Mouse (Mus musculus) heart, adult 2 months (tissue): ENCODE measurements at regions not wholly inside any gene's neighbourhood (a gene's known extent, or its start where the extent isn't known, plus 50 kb on each side); places are given as distances from the start of the nearest gene placed in this dataset.

Experiments used
- DNase-seq, 2 experiments: peaks; one replicate each; pipeline ENCODE4 v3.0.0; 2021
- H3K27ac ChIP-seq: fragments of 200-600 bp; 2 replicates; pipeline ENCODE4 v1.8.1; 2022
- H3K27me3 ChIP-seq: fragments of 200-500 bp; 2 replicates; pipeline ENCODE4 v1.6.1; 2012; ENCODE audit warnings: mild to moderate bottlenecking, low read length, inconsistent platforms, mixed read lengths; ENCODE audit not compliant: control insufficient read depth, insufficient read depth
- H3K36me3 ChIP-seq: fragments of 200-500 bp; 2 replicates; pipeline ENCODE4 v1.6.1; 2012; ENCODE audit warnings: low read length, inconsistent platforms; ENCODE audit not compliant: control insufficient read depth, insufficient read depth
- H3K4me1 ChIP-seq: fragments of 200-500 bp; 2 replicates; pipeline ENCODE4 v1.6.1; 2011; ENCODE audit warnings: low read length; ENCODE audit not compliant: control insufficient read depth, insufficient read depth
- H3K4me3 ChIP-seq: fragments of 200-600 bp; 2 replicates; pipeline ENCODE4 v1.8.1; 2022
- H3K79me2 ChIP-seq: fragments of 200-500 bp; replicated peaks from 2 replicates; pipeline ENCODE4 v1.6.1; 2012; ENCODE audit warnings: mild to moderate bottlenecking, inconsistent platforms, low read length, moderate library complexity, mixed read lengths; ENCODE audit not compliant: control insufficient read depth, insufficient read depth
- H3K9ac ChIP-seq: fragments of 200-500 bp; 2 replicates; pipeline ENCODE4 v1.6.1; 2012; ENCODE audit warnings: low read depth, mild to moderate bottlenecking, control low read depth, inconsistent platforms, low read length, mixed read lengths
- CTCF ChIP-seq: fragments of 200-600 bp; IDR thresholded peaks from 2 replicates; pipeline ENCODE4 v1.8.1; 2022; ENCODE audit warnings: antibody characterized with exemption, mild to moderate bottlenecking, moderate library complexity
- EP300 ChIP-seq: fragments of 200-500 bp; IDR thresholded peaks from 2 replicates; pipeline ENCODE4 v1.6.1; 2011; ENCODE audit warnings: low read depth, low read length, control low read depth; ENCODE audit not compliant: insufficient read depth
- POLR2A ChIP-seq: fragments of 200-500 bp; IDR thresholded peaks from 2 replicates; pipeline ENCODE4 v1.6.1; 2011; ENCODE audit warnings: mild to moderate bottlenecking, low read depth, low read length, control low read depth; ENCODE audit not compliant: insufficient read depth
- WGBS: fragments of 180-500 bp; shearing (Covaris S2); methylation state at CpG from one replicate; pipeline ENCODE4 v1.1.7; 2018; 5-methylcytosine and 5-hydroxymethylcytosine counted together
- intact Hi-C: fragments of 180-260 bp; cut with DNase I; formaldehyde crosslinking; loops from one replicate; pipeline ENCODE4 v1.15.1; 2025

DNA sequence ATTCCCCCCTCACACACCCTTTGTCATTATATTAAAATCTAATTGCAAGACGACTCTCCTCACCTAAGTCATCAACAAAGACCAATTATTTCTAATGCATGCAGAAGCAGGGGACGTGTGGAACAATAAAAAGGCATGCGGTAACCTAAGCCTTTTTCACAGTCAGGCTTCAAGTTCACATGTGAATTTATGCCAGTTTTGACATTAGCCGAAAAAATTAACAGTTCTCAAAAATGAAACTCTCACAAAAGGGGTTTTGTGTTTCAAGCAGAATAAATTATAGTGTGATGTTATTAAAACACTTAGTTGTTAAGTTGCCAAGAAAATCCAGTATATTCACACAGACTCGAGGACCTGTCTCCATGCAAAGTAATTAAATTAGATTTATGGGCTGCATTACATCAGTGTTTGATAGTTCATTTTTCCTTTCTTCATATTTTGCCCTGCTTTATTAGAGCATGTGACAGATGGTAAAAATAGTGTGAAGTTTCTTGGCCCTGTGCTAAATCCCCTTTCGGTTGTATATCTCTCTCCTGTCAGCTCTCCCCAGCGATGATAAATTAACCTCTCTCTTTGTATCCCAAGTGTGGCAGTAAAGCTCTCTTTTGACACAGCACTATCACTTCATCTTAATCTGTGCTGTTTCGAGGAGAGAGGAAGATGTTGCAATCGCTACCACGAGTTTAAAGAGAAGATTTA, 287.5 kb upstream of the Zfp703 start:
- no peaks in the 10 kb centered on the region for H3K36me3 ChIP-seq
- no peak for DNase-seq
- TF ChIP-seq CTCF (no peak), POLR2A (no peak), EP300 (no peak)
- H3K79me2 ChIP-seq: no peaks in the 10 kb centered on the region
- 56% methylated on average over 10 of the region's 10 CpGs for WGBS
- no peak overlapping the region for H3K27ac ChIP-seq
- H3K27me3 ChIP-seq: no peaks in the 10 kb centered on the region
- no peak overlapping the region for H3K4me3 ChIP-seq
- no peak overlapping the region for H3K9ac ChIP-seq
- no peaks in the 10 kb centered on the region for H3K4me1 ChIP-seq
- intact Hi-C loops: loop anchor here (5.0 to 10.0 kb wide), 2 partner anchors 193 to 345 kb away; no protein-coding TSS in a partner anchor

DNA sequence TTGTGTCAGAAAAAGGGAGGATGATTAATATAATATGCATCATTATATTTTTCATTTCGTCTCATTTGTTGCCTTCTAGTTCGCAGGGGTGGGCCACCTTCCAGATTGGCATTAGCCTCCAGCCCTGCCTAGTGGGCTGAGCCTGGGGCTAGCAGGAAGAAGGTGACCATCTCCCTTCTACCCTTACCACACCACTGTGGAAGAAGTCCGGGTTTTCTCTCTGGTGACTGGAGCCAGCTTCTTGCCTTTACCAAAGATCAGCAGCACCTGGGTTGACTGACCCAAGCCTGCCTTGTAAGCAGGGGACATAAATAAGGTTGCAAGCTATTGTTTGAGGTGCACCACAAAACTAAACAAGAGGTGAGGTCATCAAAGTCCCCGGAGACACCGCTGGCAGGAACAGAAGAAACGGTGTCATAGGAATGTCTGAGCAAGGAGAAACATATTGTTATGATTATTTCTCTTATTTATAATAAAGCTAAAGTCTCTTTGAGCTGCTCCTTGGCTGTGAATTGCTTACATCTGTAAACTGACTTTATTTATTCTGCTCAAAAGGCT, 286.9 kb upstream of the Zfp703 start:
- no peak overlapping the region for H3K27ac ChIP-seq
- H3K36me3 ChIP-seq: no peaks in the 10 kb centered on the region
- no peak overlapping the region for H3K9ac ChIP-seq
- no peaks in the 10 kb centered on the region for H3K27me3 ChIP-seq
- 63% methylated on average over 6 of the region's 6 CpGs for WGBS
- intact Hi-C loops: no loop called here
- peak; percentile 4 to 23 for DNase-seq
- TF ChIP-seq EP300: no peak
- no peak overlapping the region for H3K4me3 ChIP-seq
- no peaks in the 10 kb centered on the region for H3K4me1 ChIP-seq
- no peaks in the 10 kb centered on the region for H3K79me2 ChIP-seq

DNA sequence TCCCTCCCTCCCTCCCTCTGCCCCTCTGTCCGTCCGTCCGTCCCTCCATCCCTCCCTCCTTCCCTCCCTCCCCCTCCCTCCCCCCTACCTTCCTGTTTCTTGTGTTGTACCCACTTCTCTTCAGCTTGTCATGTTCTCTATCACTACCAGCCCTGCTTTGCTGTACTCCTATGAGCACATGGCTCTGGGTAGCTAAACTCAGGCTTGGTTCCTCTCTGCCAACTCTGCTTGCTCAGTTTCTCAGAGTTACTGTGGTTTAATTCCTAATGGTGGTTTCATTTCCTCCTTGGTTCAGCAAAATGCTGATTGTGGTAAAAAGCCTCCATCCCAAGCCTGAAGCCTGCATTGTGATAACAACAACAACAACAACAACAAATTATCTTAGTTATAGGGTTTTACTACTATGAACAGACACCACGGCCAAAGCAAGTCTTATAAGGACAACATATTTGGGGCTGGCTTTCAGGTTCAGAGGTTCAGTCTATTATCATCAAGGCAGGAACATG, 279.5 kb upstream of the Zfp703 start:
- no peak overlapping the region for H3K27ac ChIP-seq
- 88% methylated on average over 1 of the region's 4 CpGs for WGBS
- H3K27me3 ChIP-seq: no peaks in the 10 kb centered on the region
- H3K4me1 ChIP-seq: peaks cover 2% of the 10 kb centered on the region; the same call in 1 of the 2 replicates
- H3K79me2 ChIP-seq: no peaks in the 10 kb centered on the region
- TF ChIP-seq EP300 (no peak), POLR2A (no peak), CTCF (no peak)
- H3K4me3 ChIP-seq: no peak overlapping the region
- peak in 1 of 2 experiments; percentile 11 for DNase-seq
- no peaks in the 10 kb centered on the region for H3K36me3 ChIP-seq
- no peak overlapping the region for H3K9ac ChIP-seq
- intact Hi-C loops: no loop called here

DNA sequence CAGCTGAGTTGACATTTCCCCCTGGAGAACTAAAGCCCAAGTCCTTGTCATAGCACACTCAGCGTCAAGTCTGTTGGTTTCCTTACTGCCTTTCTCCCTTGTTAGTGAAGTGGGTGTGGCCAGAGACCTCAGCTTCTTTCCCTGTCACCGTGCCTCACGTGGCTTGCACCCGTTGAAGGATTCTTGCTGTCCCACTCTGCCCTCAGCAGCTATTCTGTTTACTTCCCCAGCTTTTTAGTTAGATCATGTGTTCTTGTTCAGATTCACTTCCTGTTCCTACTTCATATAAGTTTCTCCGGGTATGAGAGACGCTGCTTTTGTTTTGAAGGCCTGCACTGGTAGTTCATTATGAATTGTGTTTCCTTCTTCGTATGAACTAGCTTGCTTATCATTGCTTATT, 278.5 kb upstream of the Zfp703 start:
- 44% methylated on average over 7 of the region's 7 CpGs for WGBS
- peak; percentile 23 to 66 for DNase-seq
- Histone ChIP-seq H3K79me2 (no peaks in the 10 kb centered on the region), H3K27ac (no peak overlapping the region), H3K27me3 (no peaks in the 10 kb centered on the region), H3K4me3 (no peak overlapping the region), H3K36me3 (no peaks in the 10 kb centered on the region), H3K9ac (no peak overlapping the region), H3K4me1 (peaks cover 2% of the 10 kb centered on the region; the same call in 1 of the 2 replicates)
- no peak for TF ChIP-seq CTCF
- TF ChIP-seq EP300: no peak
- intact Hi-C loops: no loop called here

DNA sequence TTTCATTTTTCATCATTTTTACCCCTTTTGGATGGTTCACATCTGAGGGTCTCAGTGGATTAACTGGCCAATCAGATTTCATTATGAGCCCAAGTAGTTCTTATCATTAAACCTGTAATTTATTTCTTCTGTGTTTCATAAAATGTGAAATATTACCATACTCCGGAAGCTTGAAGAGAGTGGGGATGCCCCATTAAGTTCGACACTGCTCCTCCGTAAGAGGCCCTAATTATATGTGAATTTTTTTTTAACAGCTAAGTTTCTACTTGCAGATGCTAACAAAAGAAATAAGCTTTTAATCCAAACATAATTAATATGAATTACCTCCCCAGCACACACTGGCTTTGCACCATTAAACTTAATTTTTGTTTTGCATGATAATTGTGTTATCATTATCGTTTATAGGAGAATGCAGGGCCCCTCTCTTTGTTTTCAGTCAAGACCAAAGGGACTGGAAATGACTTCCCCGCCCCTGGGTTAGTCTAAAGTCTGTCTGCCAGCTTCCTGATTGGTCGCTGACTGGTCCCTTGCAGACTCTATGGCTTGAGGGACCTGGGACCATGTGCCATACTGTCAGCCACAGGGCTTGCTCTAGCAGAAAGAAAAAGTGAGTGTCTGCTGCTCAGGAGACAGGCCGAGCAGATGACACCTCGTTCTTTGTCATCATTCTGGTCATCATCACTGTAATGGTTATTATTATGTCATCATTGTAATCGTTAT, 270.9 kb upstream of the Zfp703 start:
- intact Hi-C loops: no loop called here
- Histone ChIP-seq H3K4me3 (no peak overlapping the region), H3K27ac (no peak overlapping the region), H3K9ac (no peak overlapping the region), H3K4me1 (no peaks in the 10 kb centered on the region), H3K27me3 (no peaks in the 10 kb centered on the region; the same call in 1 of the 2 replicates), H3K36me3 (no peaks in the 10 kb centered on the region), H3K79me2 (no peaks in the 10 kb centered on the region)
- TF ChIP-seq CTCF (no peak), EP300 (no peak), POLR2A (no peak)
- DNase-seq: no peak
- WGBS: 64% methylated on average over 9 of the region's 9 CpGs

DNA sequence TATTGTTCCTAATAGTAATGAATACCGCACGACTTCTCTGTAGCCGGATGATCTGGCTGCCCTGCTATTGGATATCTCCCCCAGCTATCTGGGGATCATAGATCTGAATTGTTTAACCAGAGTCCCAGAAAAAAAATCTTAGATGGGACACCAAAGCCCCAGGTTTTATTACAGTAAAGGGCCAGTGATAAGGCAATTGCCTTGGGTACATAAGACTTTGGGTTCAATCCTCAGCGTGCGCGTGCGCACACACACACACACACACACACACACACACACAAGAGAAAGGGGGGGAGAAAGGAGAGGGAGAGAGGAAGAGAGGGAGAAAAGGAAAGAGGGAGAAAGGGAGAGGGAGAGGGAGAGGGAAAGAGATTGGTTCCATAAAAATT, 270.4 kb upstream of the Zfp703 start:
- Histone ChIP-seq H3K4me1 (no peaks in the 10 kb centered on the region), H3K4me3 (no peak overlapping the region), H3K79me2 (no peaks in the 10 kb centered on the region), H3K36me3 (no peaks in the 10 kb centered on the region), H3K27ac (no peak overlapping the region), H3K9ac (no peak overlapping the region), H3K27me3 (no peaks in the 10 kb centered on the region; the same call in 1 of the 2 replicates)
- no peak for DNase-seq
- WGBS: 93% methylated on average over 7 of the region's 7 CpGs
- intact Hi-C loops: no loop called here
- TF ChIP-seq CTCF (no peak), EP300 (no peak), POLR2A (no peak)
